In genomic region chr8:80847912-80848311, GRCm38 (mm10) we compare ENCODE assay signal across 9 mouse cellular contexts. TPM values are rescaled to one million over a fixed set of nuclear protein-coding genes. Genes with fewer than 3 reads are reported as not detected.
DNase-seq lines count a peak whose midpoint lies in the region; ATAC-seq lines count a peak whose summit lies in the region.
"Had no signal": no experiment of that assay in that cellular context is flagged by ENCODE, and none has a peak within 500 bp of the region (broad histone marks: within the 10 kb centered on the region; RNA-seq: fewer than 3 reads in every experiment).

No protein-coding gene starts in this region.

- ATAC-seq in megakaryocyte-erythroid progenitor cell, adult 5-6 weeks (replicated peaks; ENCODE audit: low FRiP score, low TSS enrichment, poor library complexity, severe bottlenecking) = no peak

- peaks cover 8% of the 10 kb centered on the region; the same call in 1 of the 2 replicates for H3K4me1 ChIP-seq in brown adipose tissue, adult 24 weeks (ENCODE audit: control insufficient read depth, insufficient read depth, insufficient read length, low read length)

- no peak overlapping the region for H3K27ac ChIP-seq in brown adipose tissue, adult 24 weeks (replicated peaks; ENCODE audit: low read depth, low read length)

- peak; percentile 76 for DNase-seq in fibroblast of lung, adult 2 months (ENCODE audit: low read depth)
- DNase-seq in heart, postnatal 36 days = peak; percentile 69 to 77
- DNase-seq in lung, adult 18-20 months = peak; percentile 86 to 91
- DNase-seq in adipocyte (ENCODE audit: low spot score) = no peak
- no peak for DNase-seq in right cerebral cortex, postnatal 4 days
- DNase-seq: embryo, embryonic 11 days; thymus, postnatal 4 days had no signal

- intact Hi-C loops in heart, postnatal 36 days (cut with DNase I) = loop anchor here (2.0 kb wide), 2 partner anchors 21 to 33 kb away; no protein-coding TSS in a partner anchor

- peak overlapping the region; percentile 17; the same call in 1 of the 2 replicates for H3K4me3 ChIP-seq in brown adipose tissue, adult 24 weeks (ENCODE audit: insufficient read depth, low read depth, low read length)

RNA-seq across cellular contexts. Expression of gene Gab1, which starts 32.4 kb away (rescaled TPM):
- 6.1 and 8.2 TPM in 2 replicates for polyA plus RNA-seq in brown adipose tissue, adult 24 weeks (2012; ENCODE audit: insufficient read depth, insufficient read length, missing spikeins)
- 10 to 100 TPM; 36.7 to 43.6 TPM for total RNA-seq in heart, postnatal 36 days (2021)
- total RNA-seq in megakaryocyte-erythroid progenitor cell, adult 5-6 weeks (2014; fragmentation: Nextera tagmentation) = 16.9 and 22.1 TPM in 2 replicates
- total RNA-seq in megakaryocyte-erythroid progenitor cell, adult 5-6 weeks (2017) = 4.1 and 7.9 TPM in 2 replicates

Comparison
In these comparisons a context has a peak if more than half of its experiments do, and no peak if none do; other contexts are left out.
1. DNase-seq: peak in fibroblast of lung, adult 2 months (single experiment), heart, postnatal 36 days (2 of 2) and lung, adult 18-20 months (2 of 2); none in adipocyte (single experiment) and right cerebral cortex, postnatal 4 days (single experiment).